Mouse (Mus musculus) erythroblast, embryonic 14.5 days (primary cell): ENCODE measurements around the gene Zdhhc22. TPM values are rescaled to one million over a fixed set of nuclear protein-coding genes. Genes with fewer than 3 reads are reported as not detected.

Experiments
- H3K27me3 ChIP-seq: 2 replicates; pipeline ENCODE4 v1.6.1; 2012; ENCODE audit warnings: inconsistent platforms; ENCODE audit not compliant: control insufficient read depth
- H3K36me3 ChIP-seq: 2 replicates; pipeline ENCODE4 v1.6.1; 2012; ENCODE audit warnings: mild to moderate bottlenecking, inconsistent platforms; ENCODE audit not compliant: control insufficient read depth
- H3K4me1 ChIP-seq: 2 replicates; pipeline ENCODE4 v1.6.1; 2012; ENCODE audit warnings: inconsistent platforms; ENCODE audit not compliant: control insufficient read depth
- H3K4me3 ChIP-seq: replicated peaks from 2 replicates; pipeline ENCODE3; 2012; ENCODE audit warnings: moderate library complexity, mild to moderate bottlenecking, inconsistent platforms
- H3K9me3 ChIP-seq: 2 replicates; pipeline ENCODE4 v1.6.1; 2012; ENCODE audit warnings: low read length, inconsistent platforms, mixed read lengths; ENCODE audit not compliant: control insufficient read depth
- GATA1 ChIP-seq: IDR thresholded peaks from 2 replicates; pipeline ENCODE4 v1.6.1; 2012; ENCODE audit warnings: low read length, inconsistent platforms, mixed read lengths
- TAL1 ChIP-seq: IDR thresholded peaks from 3 replicates; pipeline ENCODE4 v1.6.1; 2012; ENCODE audit warnings: low read length, inconsistent platforms, mixed read lengths
- polyA plus RNA-seq: library from polyadenylated mRNA; stranded (reverse); fragments of >175 nt; gene quantifications from 2 replicates; pipeline ENCODE4 v1.2.3, GENCODE M21; 2012

The Zdhhc22 gene
- polyA plus RNA-seq, 1 experiment: not detected

- Histone ChIP-seq H3K9me3 (no peaks in the 10 kb centered on the region), H3K36me3 (peaks cover 21% of the 10 kb centered on the region), H3K4me1 (peaks cover 46% of the 10 kb centered on the region), H3K27me3 (no peaks in the 10 kb centered on the region), H3K4me3 (peak overlapping the region; percentile 37)
- TF ChIP-seq GATA1 (no peak), TAL1 (no peak)
Measured at GRCm38 (mm10) chr12:86969220-86969601, 21.0 kb downstream of the Zdhhc22 start.

- no peak for TF ChIP-seq TAL1
- no peak for TF ChIP-seq GATA1
- Histone ChIP-seq H3K9me3 (no peaks in the 10 kb centered on the region), H3K27me3 (no peaks in the 10 kb centered on the region), H3K4me3 (peak overlapping the region; percentile 37), H3K36me3 (peaks cover 24% of the 10 kb centered on the region), H3K4me1 (peaks cover 44% of the 10 kb centered on the region)
Measured at GRCm38 (mm10) chr12:86968468-86969219, 21.6 kb downstream of the Zdhhc22 start.

GRCm38 (mm10) chr12:86965237-86965799 lies 24.9 kb downstream of the Zdhhc22 start:
- H3K36me3 ChIP-seq: peaks cover 57% of the 10 kb centered on the region
- H3K9me3 ChIP-seq: no peaks in the 10 kb centered on the region
- peaks cover 34% of the 10 kb centered on the region for H3K4me1 ChIP-seq
- H3K27me3 ChIP-seq: no peaks in the 10 kb centered on the region
- H3K4me3 ChIP-seq: no peak overlapping the region
- TF ChIP-seq GATA1 (no peak), TAL1 (no peak)

- Histone ChIP-seq H3K4me3 (no peak overlapping the region), H3K36me3 (peaks cover 66% of the 10 kb centered on the region), H3K27me3 (no peaks in the 10 kb centered on the region), H3K4me1 (peaks cover 25% of the 10 kb centered on the region), H3K9me3 (no peaks in the 10 kb centered on the region)
- no peak for TF ChIP-seq TAL1
- TF ChIP-seq GATA1: no peak
Measured at GRCm38 (mm10) chr12:86964278-86965057, 25.8 kb downstream of the Zdhhc22 start.

GRCm38 (mm10) chr12:86961589-86962344 lies 28.5 kb downstream of the Zdhhc22 start:
- Histone ChIP-seq H3K27me3 (no peaks in the 10 kb centered on the region), H3K36me3 (peaks cover 84% of the 10 kb centered on the region), H3K4me1 (peaks cover under 1% of the 10 kb centered on the region; the same call in 1 of the 2 replicates), H3K4me3 (no peak overlapping the region), H3K9me3 (no peaks in the 10 kb centered on the region)
- TF ChIP-seq TAL1: no peak
- TF ChIP-seq GATA1: no peak

- peaks cover 87% of the 10 kb centered on the region for H3K36me3 ChIP-seq
- H3K4me3 ChIP-seq: no peak overlapping the region
- no peaks in the 10 kb centered on the region for H3K9me3 ChIP-seq
- H3K27me3 ChIP-seq: no peaks in the 10 kb centered on the region
- no peaks in the 10 kb centered on the region for H3K4me1 ChIP-seq
- TF ChIP-seq GATA1 (no peak), TAL1 (no peak)
Measured at GRCm38 (mm10) chr12:86960791-86961335, 29.4 kb downstream of the Zdhhc22 start.

- TF ChIP-seq GATA1 (no peak), TAL1 (no peak)
- H3K27me3 ChIP-seq: no peaks in the 10 kb centered on the region
- no peak overlapping the region for H3K4me3 ChIP-seq
- peaks cover 90% of the 10 kb centered on the region for H3K36me3 ChIP-seq
- H3K9me3 ChIP-seq: no peaks in the 10 kb centered on the region
- no peaks in the 10 kb centered on the region for H3K4me1 ChIP-seq
Measured at GRCm38 (mm10) chr12:86960138-86960537, 30.1 kb downstream of the Zdhhc22 start.

- Histone ChIP-seq H3K9me3 (no peaks in the 10 kb centered on the region), H3K27me3 (no peaks in the 10 kb centered on the region), H3K36me3 (peaks cover 87% of the 10 kb centered on the region), H3K4me1 (no peaks in the 10 kb centered on the region), H3K4me3 (no peak overlapping the region)
- TF ChIP-seq GATA1 (no peak), TAL1 (no peak)
Measured at GRCm38 (mm10) chr12:86959661-86960060, 30.6 kb downstream of the Zdhhc22 start.

GRCm38 (mm10) chr12:86958558-86958957 lies 31.7 kb downstream of the Zdhhc22 start:
- Histone ChIP-seq H3K4me1 (no peaks in the 10 kb centered on the region), H3K27me3 (no peaks in the 10 kb centered on the region), H3K36me3 (peaks cover 89% of the 10 kb centered on the region), H3K9me3 (no peaks in the 10 kb centered on the region), H3K4me3 (no peak overlapping the region)
- TF ChIP-seq TAL1: no peak
- TF ChIP-seq GATA1: no peak
